Mouse (Mus musculus): ENCODE data around the gene Cfap97.

- TF ChIP-seq CTCF (IDR thresholded peaks at IDR 0.05; ENCODE audit: low read depth, low read length) (no peak), POLR2A (IDR thresholded peaks at IDR 0.05; ENCODE audit: insufficient read depth, low read length) (no peak), EP300 (IDR thresholded peaks at IDR 0.05; ENCODE audit: insufficient read depth, low read depth, low read length) (no peak)
These were observed 48.1 kb upstream of the Cfap97 start for GRCm38 (mm10) chr8:46103434-46103833.

All from ES-Bruce4 (cell line).